Mouse (Mus musculus) embryonic facial prominence, embryonic 14.5 days (tissue): ENCODE measurements around the gene Rufy3. TPM values are rescaled to one million over a fixed set of nuclear protein-coding genes. Genes with fewer than 3 reads are reported as not detected.

Experiments used
- ATAC-seq: fragments of 200-750 bp; cut with Nextera tagmentation; 2 replicates; pipeline ENCODE4 v1.8.0; 2017; ENCODE audit warnings: low read depth, moderate number of reproducible peaks, moderate TSS enrichment
- DNase-seq: peaks from one replicate; pipeline ENCODE4 v3.0.0-alpha.2; 2015; ENCODE audit warnings: low spot score
- H3K27ac ChIP-seq: fragments of 300-500 bp; sonication (generic); replicated peaks from 2 replicates; pipeline ENCODE4 v1.5.1; 2014; ENCODE audit warnings: low read depth, mild to moderate bottlenecking, low read length, moderate library complexity
- H3K27me3 ChIP-seq: fragments of 300-500 bp; sonication (generic); replicated peaks from 2 replicates; pipeline ENCODE4 v1.6.1; 2014; ENCODE audit warnings: low read length; ENCODE audit not compliant: control insufficient read depth, insufficient read depth
- H3K36me3 ChIP-seq: fragments of 300-500 bp; sonication (generic); 2 replicates; pipeline ENCODE4 v1.6.1; 2014; ENCODE audit warnings: low read length, mixed read lengths; ENCODE audit not compliant: control insufficient read depth, insufficient read depth
- H3K4me1 ChIP-seq: fragments of 300-500 bp; sonication (generic); 2 replicates; pipeline ENCODE4 v1.6.1; 2014; ENCODE audit warnings: antibody characterized with exemption, low read length; ENCODE audit not compliant: control insufficient read depth, insufficient read depth
- H3K4me2 ChIP-seq: fragments of 300-500 bp; sonication (generic); 2 replicates; pipeline ENCODE4 v1.6.1; 2014; ENCODE audit warnings: low read depth, mild to moderate bottlenecking, low read length, moderate library complexity, mixed read lengths
- H3K4me3 ChIP-seq: fragments of 300-500 bp; sonication (generic); 2 replicates; pipeline ENCODE4 v1.5.1; 2014; ENCODE audit warnings: low read depth, mild to moderate bottlenecking, low read length
- H3K9ac ChIP-seq: fragments of 300-500 bp; sonication (generic); 2 replicates; pipeline ENCODE4 v1.6.1; 2014; ENCODE audit warnings: low read depth, mild to moderate bottlenecking, low read length, moderate library complexity, mixed read lengths
- H3K9me3 ChIP-seq: fragments of 300-500 bp; sonication (generic); 2 replicates; pipeline ENCODE4 v1.6.1; 2016; ENCODE audit warnings: low read length; ENCODE audit not compliant: control insufficient read depth
- WGBS: fragments of 180-500 bp; shearing (Covaris S2); extraction: QIAGEN DNeasy Blood & Tissue Kit; methylation state at CpG from one replicate; pipeline ENCODE4 v1.1.7; 2014; 5-methylcytosine and 5-hydroxymethylcytosine counted together
- polyA plus RNA-seq: library from polyadenylated mRNA; unstranded; fragments of >200 nt; fragmentation: Nextera tagmentation; extraction: Ambion mirVana; gene quantifications from 2 replicates; pipeline ENCODE4 v1.2.1, GENCODE M21; 2014

Gene Rufy3
- polyA plus RNA-seq, 1 experiment from 2014 or later: 16.9 TPM

DNA sequence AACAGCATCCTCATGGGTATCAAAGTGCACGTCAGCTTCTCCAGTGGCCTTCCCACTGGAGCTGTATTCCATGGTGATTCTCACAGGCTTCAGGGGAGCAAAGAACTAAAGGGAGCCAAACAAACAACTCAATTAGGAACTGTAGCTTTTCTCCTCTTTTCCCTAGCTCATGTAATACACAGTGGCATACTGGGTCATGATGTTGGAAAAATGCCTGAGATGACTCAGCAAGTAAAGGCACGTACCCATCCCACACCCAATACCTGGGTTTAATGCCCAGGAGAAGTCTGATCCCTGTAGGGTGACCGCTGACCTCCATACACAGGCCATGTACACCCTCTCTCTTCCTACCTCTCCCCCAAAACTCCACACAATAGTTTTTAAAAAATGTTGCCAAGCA is 98.3 kb downstream of the Rufy3 start:
- Histone ChIP-seq H3K4me2 (no peak overlapping the region), H3K4me1 (no peaks in the 10 kb centered on the region), H3K27me3 (no peaks in the 10 kb centered on the region), H3K36me3 (peaks cover 94% of the 10 kb centered on the region), H3K27ac (no peak overlapping the region), H3K9me3 (no peaks in the 10 kb centered on the region), H3K9ac (no peak overlapping the region), H3K4me3 (no peak overlapping the region)
- no peak for DNase-seq
- no peak for ATAC-seq
- 97% methylated on average over 3 of the region's 3 CpGs for WGBS

DNA sequence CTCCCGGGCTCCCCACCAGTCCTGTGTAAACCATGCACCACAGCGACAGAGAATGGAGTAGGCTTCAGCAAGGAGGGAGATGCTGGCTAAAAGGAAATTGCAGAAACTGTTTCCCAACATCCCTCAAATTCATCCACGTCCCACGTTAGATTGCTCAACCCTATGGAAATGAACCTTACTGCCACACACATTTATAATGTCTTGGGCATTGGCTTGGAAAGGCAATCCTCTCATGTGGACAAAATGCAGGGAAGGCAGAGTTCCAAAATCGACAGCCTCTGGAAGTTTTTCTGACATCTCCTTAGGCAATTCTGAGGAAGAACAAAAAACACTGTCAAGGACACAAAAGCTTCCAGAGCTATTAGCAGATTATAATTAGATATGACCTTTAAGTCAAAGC is 99.0 kb downstream of the Rufy3 start:
- ATAC-seq (no peak), DNase-seq (no peak)
- Histone ChIP-seq H3K4me3 (no peak overlapping the region), H3K9me3 (no peaks in the 10 kb centered on the region), H3K4me2 (no peak overlapping the region), H3K4me1 (no peaks in the 10 kb centered on the region), H3K27me3 (no peaks in the 10 kb centered on the region), H3K9ac (no peak overlapping the region), H3K36me3 (peaks cover 94% of the 10 kb centered on the region), H3K27ac (no peak overlapping the region)
- 88% methylated on average over 5 of the region's 5 CpGs for WGBS

DNA sequence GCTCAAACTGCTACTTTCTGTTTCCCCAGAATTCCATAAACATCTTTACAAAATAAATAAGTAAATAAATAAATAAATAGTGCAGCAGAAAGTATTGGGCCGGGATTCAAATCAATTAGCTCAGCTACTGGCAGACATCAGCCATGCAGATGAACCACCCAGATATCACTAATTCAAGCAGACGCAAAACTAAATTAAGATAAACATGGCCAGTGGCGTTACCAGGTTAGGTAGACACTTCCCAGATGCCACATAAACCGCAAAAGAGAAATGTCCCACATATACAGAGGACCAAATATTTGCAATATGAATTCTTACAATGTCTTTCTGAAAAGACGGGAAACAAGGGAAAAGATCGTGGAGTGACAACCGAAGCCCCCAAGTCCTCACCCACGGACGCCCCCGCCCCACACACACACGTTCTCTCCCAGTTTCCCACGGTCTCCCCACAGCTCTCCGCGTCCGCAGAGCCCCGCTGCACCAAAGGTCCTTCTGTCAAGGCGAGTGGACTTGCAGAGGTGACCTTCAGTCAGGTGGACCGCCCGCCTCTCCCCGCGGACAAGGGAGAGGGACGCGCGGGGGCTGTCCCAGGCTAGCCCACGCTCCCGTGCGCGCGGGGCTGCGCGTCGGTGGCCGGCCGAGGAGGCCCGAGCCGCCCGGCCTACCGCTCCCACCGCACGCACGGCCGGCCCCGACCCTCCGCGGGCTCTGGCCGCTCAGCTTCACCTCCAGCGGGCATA is 110.0 kb downstream of the Rufy3 start:
- ATAC-seq: peak; percentile 5; the same call in 1 of the 2 replicates
- H3K27me3 ChIP-seq: no peaks in the 10 kb centered on the region
- H3K4me1 ChIP-seq: peaks cover 8% of the 10 kb centered on the region; the same call in 1 of the 2 replicates
- H3K9me3 ChIP-seq: no peaks in the 10 kb centered on the region
- peak overlapping the region; percentile 94 for H3K4me3 ChIP-seq
- peak; percentile 5 for DNase-seq
- peak overlapping the region; percentile 98 for H3K9ac ChIP-seq
- peaks cover 30% of the 10 kb centered on the region for H3K36me3 ChIP-seq
- 1% methylated on average over 17 of the region's 47 CpGs for WGBS
- H3K4me2 ChIP-seq: peak overlapping the region; percentile 82
- H3K27ac ChIP-seq: peak overlapping the region; percentile 96

DNA sequence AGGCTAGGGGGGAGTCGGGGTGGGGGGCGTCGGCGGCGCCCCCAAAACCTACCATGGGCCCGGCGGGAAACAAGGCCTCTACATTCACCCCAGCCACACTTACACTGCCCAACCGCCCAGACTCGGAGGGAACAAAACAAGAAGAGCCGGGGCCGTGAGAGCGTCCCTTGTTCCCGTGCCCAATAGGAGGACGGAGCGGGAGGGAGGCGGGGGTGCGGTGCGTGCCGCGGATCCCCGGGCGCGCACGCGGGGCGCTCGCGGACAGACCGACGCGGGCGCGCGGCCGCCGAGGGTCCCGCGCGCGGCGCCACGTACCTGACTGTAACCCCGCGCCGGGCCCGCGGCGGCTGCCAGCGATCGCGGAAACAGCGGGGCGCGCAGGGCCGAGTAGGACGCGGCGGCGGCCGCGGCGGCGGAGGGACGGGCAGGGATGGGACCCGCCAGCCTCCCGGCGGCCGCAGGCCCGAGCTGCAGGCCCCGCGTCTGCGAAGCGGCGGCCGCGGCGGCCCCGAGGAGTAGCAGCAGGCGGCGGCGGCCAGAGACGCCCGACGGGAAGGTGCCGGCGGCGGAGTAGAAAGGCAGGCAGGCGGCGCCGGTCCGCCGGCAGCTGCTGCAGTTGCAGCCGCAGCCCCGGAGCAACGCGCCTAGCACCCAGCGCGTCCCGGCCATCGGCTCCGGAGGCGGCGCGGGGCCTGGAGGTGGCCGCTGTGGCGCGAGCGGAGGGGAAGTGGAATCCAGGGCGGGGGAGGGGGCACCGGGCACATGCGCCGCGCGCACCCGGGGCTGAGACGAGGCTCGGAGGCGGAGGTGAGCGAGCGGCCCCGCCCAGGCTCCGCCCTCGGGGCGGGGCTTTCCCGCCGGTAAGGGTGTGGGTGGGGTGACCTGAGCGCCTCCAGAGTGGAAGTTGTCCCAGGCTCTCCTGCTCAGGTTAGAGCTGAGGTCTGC is 110.9 kb downstream of the Rufy3 start, which contains the start of gene Grsf1:
TSS of gene Grsf1 (minus strand) at position 729 of the 945 bp plus-strand sequence.
- peak within 1 kb of the TSS; percentile 96 for H3K27ac ChIP-seq
- H3K9me3 ChIP-seq: no peaks in the 10 kb centered on the region
- peaks cover 8% of the 10 kb centered on the region; the same call in 1 of the 2 replicates for H3K4me1 ChIP-seq
- H3K36me3 ChIP-seq: peaks cover 21% of the 10 kb centered on the region
- WGBS: 0% methylated on average over 38 of the region's 127 CpGs
- H3K4me2 ChIP-seq: peak within 1 kb of the TSS; percentile 82
- peak within 1 kb of the TSS; percentile 98 for H3K9ac ChIP-seq
- DNase-seq (peak; percentile 94), ATAC-seq (peak; percentile 94)
- peak within 1 kb of the TSS; percentile 94 for H3K4me3 ChIP-seq
- H3K27me3 ChIP-seq: no peaks in the 10 kb centered on the region

DNA sequence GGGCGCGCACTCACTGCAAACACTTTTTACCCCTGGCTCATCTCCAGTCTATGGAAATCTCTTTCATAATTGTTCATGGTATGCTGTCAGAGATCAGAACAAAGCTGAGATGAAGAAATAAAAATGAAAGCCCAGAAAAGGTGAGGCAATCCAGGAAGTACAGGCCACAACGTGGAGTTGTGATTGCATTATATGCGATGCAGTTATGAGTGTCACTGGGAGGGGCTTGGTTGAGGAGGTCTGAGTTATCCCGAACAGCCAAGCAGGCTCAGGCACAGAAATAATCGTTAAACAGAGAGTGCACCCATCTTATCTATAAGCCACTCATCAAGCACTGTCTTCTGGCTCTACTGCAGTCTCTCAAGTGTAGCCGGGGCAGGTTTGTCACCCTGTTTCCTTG is 114.1 kb downstream of the Rufy3 start:
- no peak overlapping the region for H3K4me2 ChIP-seq
- H3K4me3 ChIP-seq: no peak overlapping the region
- H3K36me3 ChIP-seq: no peaks in the 10 kb centered on the region
- WGBS: 58% methylated on average over 7 of the region's 7 CpGs
- H3K27ac ChIP-seq: no peak overlapping the region
- H3K27me3 ChIP-seq: no peaks in the 10 kb centered on the region
- ATAC-seq: no peak
- peak; percentile 7 for DNase-seq
- H3K9ac ChIP-seq: no peak overlapping the region
- no peaks in the 10 kb centered on the region for H3K9me3 ChIP-seq
- H3K4me1 ChIP-seq: peaks cover 8% of the 10 kb centered on the region; the same call in 1 of the 2 replicates

DNA sequence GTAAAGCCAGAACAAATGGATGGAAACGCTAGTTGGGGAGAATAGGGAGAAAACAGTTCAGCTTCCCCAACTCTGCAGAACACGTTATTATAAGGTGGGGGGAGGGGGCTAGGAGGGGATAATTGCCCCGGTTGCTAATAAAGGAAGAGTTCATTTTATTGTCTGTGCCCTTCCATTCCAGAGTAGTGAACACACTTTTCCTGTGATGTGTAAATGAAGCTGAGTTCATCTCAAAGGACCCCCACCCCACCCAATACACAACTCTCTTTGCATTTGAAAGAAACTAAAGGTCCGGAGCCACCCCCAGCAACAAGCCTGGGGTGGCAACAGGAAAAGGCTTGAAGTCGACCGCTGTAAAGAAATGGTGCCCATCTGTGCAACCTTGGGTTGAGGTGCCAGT is 114.5 kb downstream of the Rufy3 start:
- DNase-seq (no peak), ATAC-seq (no peak)
- WGBS: 28% methylated on average over 6 of the region's 6 CpGs
- Histone ChIP-seq H3K27me3 (no peaks in the 10 kb centered on the region), H3K9me3 (no peaks in the 10 kb centered on the region), H3K27ac (no peak overlapping the region), H3K4me2 (no peak overlapping the region), H3K36me3 (no peaks in the 10 kb centered on the region), H3K4me1 (peaks cover 7% of the 10 kb centered on the region; the same call in 1 of the 2 replicates), H3K4me3 (no peak overlapping the region), H3K9ac (no peak overlapping the region)

DNA sequence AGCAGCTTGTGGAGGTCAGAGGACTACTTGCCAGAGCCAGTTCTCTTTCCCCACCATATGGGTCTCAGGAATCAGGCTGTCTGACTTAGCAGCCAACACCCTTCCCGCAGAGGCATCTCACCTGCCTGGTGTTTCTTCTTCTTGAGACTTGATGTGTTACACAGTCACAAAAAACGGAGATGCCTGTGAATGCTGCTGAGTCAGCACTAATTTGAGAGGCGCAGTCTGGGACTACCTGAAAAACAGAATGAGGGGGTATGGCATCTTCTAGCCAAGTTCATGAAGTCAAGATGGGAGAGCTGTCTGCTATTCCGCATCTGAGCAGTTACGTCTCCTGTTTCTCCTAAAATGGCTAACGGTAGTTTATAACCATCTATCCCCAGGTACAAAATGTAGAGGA is 115.7 kb downstream of the Rufy3 start:
- Histone ChIP-seq H3K4me3 (no peak overlapping the region), H3K4me1 (peaks cover 3% of the 10 kb centered on the region; the same call in 1 of the 2 replicates), H3K9me3 (no peaks in the 10 kb centered on the region), H3K36me3 (no peaks in the 10 kb centered on the region), H3K4me2 (no peak overlapping the region), H3K27me3 (no peaks in the 10 kb centered on the region), H3K27ac (no peak overlapping the region), H3K9ac (no peak overlapping the region)
- 88% methylated on average over 6 of the region's 6 CpGs for WGBS
- no peak for ATAC-seq
- no peak for DNase-seq

DNA sequence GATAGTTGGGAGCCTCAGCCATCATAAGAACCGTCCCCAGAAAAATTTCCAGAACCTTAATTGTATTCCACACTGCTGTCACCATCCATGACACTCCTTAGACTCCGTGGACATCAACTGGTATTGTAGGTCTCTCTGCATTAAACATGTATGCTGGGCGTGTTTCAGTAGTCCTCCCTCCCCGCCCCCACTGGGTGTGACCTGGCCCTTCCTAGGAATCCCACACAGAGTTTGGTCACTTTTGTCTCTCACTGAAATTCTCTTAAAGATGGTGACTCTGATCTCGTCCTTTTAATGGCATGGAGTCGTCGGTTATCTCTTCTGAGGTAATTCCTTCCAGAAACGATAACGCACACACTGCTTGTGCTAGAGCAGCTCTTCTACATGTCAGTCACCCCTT is 118.9 kb downstream of the Rufy3 start:
- DNase-seq: no peak
- 86% methylated on average over 9 of the region's 9 CpGs for WGBS
- no peaks in the 10 kb centered on the region for H3K9me3 ChIP-seq
- H3K4me2 ChIP-seq: no peak overlapping the region
- H3K36me3 ChIP-seq: no peaks in the 10 kb centered on the region
- no peak for ATAC-seq
- no peak overlapping the region for H3K27ac ChIP-seq
- H3K4me1 ChIP-seq: no peaks in the 10 kb centered on the region
- no peak overlapping the region for H3K9ac ChIP-seq
- no peak overlapping the region for H3K4me3 ChIP-seq
- no peaks in the 10 kb centered on the region for H3K27me3 ChIP-seq
